Mouse (Mus musculus): ENCODE results near the gene Ascl3.

- TF ChIP-seq POLR2A (IDR thresholded peaks at IDR 0.05; ENCODE audit: control insufficient read depth, extremely low read depth, insufficient read depth, low read length, poor library complexity) (no peak), CTCF (IDR thresholded peaks at IDR 0.05; ENCODE audit: borderline replicate concordance, control insufficient read depth, extremely low read depth, insufficient read depth, low read length, poor library complexity) (no peak)
These were observed 49.6 kb upstream of the Ascl3 start for GRCm38 (mm10) chr7:109781087-109781469.
